Mouse (Mus musculus) kidney, adult 2 months (tissue): ENCODE measurements around the gene Gm17455.

Source experiments
- CTCF ChIP-seq: fragments of 200-500 bp; conservative IDR thresholded peaks from 2 replicates; pipeline ENCODE4 v1.5.1; 2011; ENCODE audit warnings: low read depth, mild to moderate bottlenecking, control low read depth, low read length, moderate library complexity, mixed read lengths; ENCODE audit not compliant: insufficient read depth, insufficient read length
- POLR2A ChIP-seq: fragments of 200-500 bp; IDR thresholded peaks from one replicate; pipeline ENCODE4 v1.6.1; 2011; ENCODE audit warnings: low read depth, low read length, control low read depth

DNA sequence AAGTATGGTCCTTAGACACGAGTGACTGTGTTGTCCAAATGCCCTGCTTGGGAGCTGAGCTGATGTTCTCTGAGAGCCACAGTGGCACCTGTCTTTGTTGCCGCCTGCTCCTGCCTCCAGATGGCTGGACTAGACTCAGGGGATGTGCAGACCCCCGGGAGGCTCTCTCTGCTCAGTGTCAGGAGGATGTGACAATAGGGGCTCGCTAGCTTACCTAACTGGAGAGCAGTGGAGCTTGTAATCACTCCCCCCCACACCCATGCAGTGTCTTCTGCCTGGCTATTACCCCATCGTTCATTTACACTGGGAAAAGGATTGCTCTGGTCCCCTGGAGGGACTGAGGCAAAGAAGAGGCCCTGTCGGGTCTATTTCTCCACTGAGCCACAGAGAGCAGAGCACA lies 31.1 kb downstream of the Gm17455 start:
- no peak for TF ChIP-seq POLR2A
- TF ChIP-seq CTCF = no peak
